Mouse (Mus musculus) adrenal gland, postnatal 14 days (tissue): ENCODE measurements around the gene Ide. TPM values are rescaled to one million over a fixed set of nuclear protein-coding genes. Genes with fewer than 3 reads are reported as not detected.

ENCODE experiments used
- DNase-seq: peaks from one replicate; pipeline ENCODE4 v3.0.0; 2021; ENCODE audit warnings: mixed read lengths
- total RNA-seq: library from RNA; stranded (reverse); gene quantifications from 2 replicates; pipeline ENCODE4 v1.2.3, GENCODE M21; 2021

Gene Ide
- total RNA-seq, 1 experiment from 2014 or later = 81.1 TPM

DNA sequence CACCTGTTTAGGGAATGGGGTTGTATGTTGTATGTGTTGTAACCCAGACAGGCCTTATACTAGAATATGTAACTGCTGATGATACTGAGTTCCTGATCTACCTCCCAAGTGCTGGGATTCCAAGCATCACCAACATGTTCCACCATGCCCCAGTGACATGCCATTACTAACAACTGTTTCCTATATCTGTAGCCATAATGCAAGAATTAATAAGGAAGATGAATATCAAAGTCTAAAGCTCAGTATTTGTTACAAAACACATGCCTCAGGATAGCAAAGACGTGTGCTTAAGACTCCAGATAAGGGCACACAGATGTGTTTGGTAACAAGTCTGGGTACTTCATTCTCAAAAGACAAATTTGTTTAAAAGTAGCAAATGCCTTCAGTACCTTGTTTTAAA, 2.3 kb downstream of the Ide start:
- no peak for DNase-seq

DNA sequence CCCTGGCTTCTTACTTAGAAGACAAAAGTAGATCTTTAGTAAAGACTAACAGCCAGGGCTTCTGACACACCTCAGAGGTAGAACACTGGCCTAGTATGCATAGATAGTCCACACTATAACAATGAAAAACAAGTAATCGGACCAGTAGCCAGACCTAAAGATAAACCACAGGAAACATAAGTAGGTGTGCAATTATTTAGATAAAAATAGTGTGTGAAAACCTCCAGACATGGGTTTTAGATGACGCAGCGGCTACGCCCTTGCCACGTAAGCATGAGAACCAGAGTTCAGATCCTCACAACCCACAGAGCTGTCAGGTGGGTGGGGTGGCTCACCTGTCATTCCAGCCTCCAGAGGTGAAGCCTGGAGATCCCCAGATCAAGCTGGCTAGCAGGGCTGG, 4.3 kb downstream of the Ide start:
- no peak for DNase-seq

DNA sequence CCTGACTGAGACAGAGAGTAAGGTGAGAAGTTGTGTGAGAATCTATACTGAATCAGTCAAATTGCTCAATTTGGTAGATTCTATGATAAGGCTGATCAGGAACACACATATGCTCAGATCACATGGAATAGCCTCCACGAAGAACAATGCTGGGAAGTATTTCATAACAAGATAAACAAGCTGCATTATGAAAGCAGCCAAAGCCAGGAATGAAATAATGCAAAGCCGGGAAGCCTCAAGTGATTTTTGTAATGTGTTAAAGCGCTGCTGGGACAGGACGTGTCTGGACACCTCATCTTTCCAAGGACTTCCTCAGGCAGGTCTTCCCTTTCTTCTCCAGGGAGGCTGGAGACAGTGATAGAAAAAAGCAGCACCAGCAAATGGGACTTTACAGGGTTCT, 4.9 kb downstream of the Ide start:
- no peak for DNase-seq

DNA sequence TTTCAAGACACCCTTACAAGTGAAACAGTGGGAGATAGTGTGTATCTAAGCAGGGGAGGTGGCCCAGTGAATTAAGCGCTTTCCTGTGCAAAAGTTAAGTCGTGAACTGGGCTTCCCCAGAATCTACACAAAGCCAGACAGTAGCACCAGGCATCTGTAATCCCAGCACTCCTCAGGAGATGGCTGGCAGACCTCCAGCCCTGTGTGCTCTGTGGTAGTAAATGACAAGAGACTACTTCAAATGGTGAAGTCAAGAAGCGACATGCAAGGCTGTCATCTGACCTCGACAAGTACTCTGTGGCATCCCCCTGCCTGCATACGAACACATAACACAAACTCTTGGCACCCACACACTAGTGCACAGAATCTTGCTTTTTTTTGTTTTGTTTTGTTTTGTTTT, 10.4 kb downstream of the Ide start:
- no peak for DNase-seq

DNA sequence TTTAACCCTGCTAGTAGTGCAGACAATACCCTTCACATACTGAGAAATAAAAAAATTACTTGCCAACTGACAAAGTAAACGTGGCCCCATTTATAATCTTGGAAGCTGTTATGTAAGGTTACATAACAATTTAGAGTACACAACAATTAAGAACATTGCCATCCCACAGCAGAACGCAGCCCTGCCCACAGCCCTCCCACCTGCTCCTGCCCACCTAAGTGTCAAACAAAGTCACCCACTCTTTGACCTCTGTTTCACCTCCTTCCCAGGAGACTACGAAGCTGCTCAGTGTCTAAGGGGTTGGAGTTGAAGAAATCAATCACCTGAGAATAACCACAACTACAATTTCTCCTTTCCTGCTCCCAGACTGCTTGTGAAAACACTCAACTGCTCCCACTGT, 14.1 kb downstream of the Ide start:
- no peak for DNase-seq

DNA sequence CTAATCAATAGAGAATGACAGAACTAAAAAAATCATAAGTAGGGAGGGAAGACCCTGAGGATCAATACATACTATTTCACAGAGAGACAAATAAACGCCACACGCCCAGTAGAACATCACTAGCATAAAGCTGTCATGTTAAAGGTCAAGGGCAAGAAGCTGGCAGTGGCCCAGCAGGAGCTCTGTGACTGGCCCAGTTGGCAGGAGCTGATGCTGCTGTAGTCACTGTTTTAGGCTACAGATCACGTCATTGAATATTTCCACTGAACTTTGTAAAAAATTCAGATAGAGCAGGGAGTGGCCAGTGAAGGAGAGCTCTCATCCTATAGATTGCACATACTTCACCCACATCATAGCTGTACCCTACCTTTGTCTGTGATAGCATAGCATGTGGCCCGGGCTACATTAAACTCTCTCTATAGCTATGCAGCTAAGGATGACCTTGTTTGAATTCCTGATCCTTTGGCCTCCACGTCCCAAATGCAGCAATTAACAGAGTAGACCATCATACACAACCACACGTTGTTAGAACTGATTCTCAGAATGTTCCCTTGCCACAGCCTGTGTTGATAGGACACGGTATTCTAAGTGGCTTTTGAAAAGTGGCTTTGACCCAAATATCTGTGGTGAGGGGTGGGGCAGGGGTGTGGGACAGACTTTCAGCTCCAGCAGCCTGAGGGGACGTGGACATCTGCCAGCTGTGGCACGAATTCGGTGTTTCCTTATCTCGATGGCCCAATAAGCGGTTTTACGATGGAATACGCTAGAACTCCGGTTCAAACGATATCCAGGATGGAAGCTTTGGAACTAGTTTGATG, 16.6 kb downstream of the Ide start:
- peak; percentile 91 for DNase-seq

DNA sequence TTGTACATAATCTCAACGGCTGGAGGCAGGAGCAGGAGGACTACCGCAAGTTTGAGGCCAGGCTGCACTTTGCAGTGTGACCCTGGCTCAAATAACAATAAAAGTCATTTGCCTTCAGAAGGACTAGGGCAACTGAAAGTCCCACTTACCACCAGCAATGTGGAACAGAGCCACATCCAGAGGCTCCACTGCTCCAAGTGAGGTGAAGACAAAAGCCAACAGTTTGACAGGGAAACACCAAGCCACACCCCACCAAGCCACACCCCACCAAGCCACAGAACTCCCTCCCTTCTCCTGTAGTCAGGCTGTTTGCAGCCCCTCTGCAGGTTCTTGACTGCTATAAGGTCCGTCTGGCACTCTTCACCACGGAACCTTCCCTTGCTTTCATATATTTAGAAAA, 20.3 kb downstream of the Ide start:
- DNase-seq = no peak

DNA sequence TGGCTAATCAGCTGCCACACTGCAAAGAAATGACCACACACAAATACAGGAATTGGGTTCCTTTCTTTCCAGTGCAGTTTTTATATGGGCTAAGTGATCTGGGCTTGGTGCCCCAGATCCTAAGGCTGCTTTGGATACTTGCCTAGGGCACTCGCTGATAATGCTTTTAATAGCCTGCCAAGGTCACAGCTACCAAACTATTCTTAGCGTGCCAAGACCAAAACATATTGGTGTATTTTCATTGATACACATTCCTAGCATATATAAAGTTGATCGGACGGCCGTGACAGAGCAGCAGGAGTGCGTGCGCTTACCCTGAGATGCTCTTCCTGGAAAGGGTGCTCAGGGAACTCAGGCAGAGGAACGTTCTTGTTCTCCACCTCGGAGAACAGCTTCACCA, 22.6 kb downstream of the Ide start:
- peak; percentile 57 for DNase-seq

DNA sequence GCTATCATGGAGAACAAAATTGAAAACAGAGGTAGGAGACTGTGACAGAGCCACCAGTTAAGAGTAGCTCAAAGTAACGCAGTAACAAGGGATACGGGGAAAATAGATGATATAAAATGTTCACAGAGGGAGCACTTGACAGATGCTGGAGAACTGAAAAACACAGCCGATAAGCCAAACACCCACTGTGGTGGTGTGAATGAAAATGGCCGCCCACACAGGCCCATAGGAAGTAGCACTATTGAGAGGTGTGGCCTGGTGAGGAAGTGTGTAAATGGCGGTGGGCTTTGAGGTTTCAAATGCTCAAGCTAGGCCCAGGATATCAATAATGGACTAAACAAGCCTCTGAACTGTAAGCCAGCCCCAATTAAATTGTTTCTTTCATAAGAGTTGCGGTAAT, 26.2 kb downstream of the Ide start:
- no peak for DNase-seq

DNA sequence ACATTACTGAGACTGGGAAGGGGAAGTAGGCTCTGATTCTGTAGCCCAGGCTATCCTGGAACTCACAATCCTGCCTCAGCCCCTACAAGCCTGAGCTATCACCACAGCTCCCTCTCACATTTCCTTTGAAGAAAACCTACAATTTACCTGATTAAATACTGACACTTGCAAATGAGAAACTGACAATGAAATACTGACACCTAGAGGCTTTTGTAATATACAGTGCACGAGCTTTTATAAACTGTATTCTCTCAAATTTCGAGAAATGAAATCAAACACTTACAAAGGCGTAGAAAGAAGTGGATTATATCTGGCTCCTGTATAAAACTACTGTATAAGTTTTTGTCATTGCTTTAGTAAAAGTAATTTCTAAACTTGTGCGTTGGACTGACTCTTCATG, 27.5 kb downstream of the Ide start:
- no peak for DNase-seq

DNA sequence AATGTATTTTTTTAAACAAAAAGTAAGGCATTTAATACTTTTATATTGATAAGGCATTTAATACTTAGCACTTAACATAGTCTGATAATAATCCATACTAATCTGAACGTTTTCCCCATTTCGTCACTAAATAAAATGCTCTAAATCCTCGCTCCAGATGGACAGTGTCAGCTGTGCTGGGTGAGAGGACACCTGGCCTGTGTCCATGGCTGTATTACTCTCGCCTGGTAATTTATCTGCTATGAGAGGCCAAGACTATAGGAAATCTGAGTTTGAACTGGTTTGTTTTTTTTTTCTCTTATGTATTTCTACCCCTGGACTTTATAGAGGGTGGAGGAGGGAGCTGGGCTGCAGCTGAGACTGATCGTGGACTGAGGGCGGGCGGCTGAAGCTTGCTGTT, 28.7 kb downstream of the Ide start:
- no peak for DNase-seq

DNA sequence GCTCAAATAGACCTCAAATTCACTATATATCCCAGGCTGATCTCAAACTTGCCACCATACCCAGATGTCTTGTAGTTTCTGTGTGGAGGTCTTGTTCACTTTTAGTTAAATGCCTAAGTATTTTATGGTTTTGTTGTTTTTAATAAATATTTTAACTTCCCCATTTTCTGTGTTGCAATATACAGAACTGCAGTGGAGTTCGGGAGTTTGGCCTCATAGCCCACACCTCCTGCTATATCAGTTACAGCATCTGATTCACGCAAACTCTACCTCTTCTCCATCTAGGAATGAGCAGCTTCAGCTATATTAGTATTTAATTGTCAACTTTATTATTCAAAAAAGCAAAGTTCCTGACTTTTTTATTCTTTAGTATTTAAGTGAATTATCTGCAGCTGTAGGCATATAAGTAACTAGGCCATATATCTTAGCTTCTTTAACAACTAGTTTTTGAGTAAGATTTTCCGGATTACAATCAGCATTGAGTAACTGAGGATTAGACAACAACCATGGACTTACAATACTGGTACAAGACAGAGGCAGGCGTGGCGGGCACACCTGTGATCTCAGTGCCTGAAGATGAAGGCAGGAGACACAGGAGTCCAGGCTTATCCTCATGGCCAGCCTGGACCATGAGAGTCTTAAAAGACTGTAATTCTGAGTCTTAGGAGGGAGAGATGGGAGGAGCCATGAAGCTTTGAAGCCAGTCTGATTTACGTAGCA, 29.7 kb downstream of the Ide start:
- no peak for DNase-seq

DNA sequence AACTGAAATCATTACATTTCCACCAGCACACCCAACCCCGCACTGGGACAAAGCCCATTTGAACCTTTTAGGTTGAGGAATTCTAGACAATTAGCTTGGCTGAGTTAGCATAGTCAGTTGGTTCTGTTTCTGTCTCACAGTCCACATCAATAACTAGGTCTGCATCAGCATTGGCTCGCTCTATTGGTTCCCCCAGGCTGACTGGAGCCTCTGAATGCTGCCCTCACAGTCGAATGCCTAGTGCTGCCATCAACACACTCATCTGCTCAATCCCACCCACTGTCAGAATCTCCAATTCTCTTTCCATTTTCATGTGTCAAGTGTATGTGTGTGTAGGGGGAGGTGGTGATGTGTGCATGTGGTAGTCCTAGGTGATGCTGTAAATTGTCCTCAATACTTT, 31.5 kb downstream of the Ide start:
- no peak for DNase-seq

DNA sequence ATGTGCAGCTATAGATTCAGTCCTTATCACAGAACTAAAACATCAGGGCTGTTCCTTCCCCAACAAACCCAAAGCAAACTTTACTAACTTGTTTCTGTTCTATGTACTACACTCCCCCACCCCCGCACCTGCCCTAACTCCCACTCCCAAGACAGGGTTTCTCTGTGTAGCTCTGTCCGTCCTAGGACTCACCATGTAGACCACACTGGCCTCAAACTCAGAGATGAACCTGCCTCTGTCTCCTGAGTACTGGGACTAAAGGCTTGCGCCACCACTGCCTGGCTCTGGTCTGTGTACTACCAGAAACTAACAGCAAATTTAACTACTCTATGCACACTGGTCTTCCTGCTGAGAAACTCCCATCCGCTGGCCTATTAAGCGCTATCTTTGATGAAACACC, 32.8 kb downstream of the Ide start:
- DNase-seq = no peak

DNA sequence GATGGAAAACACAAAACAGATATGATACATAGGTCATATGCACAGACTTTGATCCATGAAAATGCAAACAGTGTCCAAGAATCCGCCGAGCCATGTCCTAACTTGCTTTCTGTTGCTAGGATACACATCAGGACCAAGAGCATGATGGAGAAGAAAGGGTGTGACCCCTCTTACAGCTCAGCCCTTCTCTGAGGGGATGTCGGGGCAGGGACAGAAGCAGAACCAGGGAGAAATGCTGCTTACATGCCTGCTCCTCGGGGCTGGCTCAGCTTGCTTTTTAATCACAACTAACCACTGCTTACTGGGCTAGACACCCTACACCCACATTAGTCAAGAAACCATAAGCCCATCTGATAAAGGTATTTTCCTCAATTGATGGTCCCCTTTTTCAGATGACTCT, 33.6 kb downstream of the Ide start:
- DNase-seq = no peak

DNA sequence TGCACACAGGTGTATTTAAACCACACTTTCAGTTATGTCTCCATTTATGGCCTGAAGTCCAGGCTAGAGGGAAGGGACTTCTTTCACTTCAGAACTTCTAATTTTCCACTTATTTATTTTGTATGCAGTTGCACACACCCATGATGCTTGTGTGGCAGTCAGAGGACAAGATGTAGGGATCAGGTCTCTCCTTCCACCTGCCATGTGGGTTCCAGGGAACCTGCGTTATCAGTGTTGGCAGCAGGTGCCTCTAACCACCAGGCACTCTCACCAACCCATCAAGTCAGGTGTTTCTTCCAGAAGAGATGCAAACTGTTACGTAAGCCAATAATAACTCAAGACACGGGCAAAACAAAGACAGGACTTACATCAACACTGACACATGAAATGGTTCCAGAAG, 35.9 kb downstream of the Ide start:
- DNase-seq = no peak

DNA sequence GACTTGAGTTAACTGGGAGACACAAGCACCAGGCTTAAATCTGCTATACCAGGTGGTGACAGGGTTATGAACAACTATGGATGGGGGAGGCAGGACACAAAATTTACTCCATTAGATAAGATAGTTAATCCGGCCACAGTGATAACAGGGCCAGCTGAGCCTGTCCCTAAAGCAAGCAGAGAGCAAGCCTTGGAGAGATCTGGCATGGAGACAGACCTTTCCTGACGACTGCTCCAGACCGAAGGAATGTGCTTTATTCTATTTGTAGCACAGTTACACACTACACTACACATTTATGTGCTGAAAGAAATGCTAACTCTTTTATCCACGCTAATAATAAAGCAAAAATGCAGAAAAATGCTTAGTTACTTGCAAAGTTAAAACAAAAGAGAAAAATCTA, 46.0 kb downstream of the Ide start:
- DNase-seq = no peak

DNA sequence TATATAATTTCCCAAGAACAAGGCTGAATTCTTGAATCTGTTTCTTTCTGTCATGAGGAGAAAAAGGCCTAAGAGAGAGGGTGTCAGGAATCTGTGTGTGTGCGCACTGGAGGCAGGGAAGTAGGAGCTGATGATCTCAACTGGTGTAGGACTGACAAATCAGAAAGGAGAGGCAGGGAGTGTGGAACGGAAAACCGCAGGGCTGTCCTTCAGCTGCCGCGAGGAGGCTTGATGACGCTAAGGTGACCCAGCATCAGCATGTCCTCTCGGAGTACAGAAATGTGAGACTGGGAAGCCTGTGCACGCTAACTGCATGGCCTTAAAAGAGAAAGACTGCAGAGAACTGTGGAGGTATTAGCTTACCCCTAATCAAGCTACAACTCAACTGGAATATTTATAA, 46.7 kb downstream of the Ide start:
- DNase-seq = peak; percentile 75

DNA sequence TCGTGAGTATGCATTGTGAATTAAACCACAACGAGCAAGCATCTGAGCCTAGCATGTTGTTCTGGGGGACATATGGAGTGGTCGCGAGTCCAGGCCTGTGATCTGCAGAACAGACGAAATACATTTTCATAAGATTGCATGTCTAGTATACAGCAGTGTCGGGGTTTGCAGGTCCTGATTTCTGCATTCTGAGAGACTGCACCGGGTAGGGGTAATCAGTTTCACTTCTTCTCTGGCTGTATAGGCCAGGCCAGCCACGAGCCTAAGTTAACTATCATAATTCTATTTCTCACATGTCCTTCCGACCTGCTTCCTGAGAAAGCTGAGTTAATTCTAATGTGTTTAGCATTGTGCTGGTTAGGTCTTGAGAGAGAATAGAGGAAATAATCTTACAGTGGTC, 52.9 kb downstream of the Ide start:
- no peak for DNase-seq

DNA sequence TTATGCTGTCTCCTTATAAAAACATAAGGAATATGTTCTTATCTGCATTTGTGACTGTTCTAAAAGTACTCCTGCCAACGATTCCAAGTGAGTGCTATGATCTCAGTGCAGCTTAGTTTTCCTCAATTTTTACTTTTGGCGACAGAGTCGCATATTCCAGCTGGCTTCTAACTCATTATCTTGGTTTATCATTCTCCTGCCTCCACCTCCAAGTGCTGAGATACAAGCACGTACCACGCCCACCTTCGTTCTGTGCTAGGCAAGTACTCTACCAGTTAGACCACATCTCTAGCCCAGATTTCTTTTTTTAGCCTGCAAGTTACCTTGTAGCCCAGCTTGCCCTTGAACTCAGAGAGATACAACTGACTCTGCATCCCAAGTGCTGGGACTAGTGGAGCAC, 54.5 kb downstream of the Ide start:
- DNase-seq = no peak

DNA sequence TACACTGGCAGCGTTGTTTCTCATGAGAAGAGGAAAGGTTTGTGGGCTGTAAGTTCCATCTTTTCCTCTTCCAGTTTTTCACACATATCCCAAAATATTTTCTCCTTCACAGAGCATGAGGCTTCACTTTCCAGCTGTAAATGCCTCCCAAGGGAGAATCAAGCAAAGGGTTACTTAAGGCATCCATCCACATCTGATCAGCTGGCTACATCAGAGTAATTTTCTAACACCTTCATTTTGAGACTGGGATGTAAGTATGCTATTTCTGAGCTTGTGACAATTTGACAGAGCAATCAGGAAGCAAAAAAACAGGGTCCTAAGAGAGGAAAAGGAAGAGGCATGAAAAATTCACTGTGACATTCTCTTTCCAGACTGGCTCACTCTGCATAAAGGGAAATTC, 55.9 kb downstream of the Ide start:
- DNase-seq = no peak

DNA sequence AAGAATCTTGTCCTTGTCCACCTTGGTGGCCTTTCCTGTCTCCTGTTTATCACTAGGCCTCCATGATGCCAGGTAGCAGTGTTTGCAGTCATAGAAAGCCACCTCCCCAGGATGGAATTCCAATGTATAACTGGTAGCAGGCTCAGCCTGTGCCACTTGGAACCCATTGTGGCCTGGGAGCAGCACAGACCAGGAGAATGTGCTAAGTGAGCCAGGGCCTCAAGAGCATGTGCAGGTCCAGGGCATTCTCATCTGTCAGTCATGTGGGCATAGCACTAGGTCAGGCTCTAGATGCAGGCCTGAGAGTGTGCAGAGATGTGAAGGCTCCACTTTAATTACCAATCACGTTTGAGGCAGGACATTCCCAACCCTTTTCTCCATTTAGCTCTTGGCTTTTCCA, 58.5 kb downstream of the Ide start:
- no peak for DNase-seq

DNA sequence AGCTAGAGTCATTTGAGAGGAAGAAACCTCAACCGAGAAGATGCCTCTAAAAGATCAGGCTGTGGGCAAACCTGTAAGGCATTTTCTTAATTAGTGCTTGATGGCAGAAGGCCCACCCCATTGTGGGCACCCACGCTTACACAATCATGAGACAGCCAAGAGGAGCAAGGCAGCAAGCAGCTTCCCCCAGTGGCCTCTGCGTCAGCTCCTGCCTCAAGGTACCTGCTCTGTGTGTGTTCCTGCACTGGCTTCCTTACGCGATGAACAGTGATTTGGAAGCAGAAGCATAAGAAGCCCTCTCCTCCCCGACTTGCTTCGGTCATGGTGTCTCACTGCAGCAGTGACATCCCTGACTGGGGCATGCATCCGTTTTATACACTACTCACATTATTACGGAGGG, 62.1 kb downstream of the Ide start:
- DNase-seq = no peak

DNA sequence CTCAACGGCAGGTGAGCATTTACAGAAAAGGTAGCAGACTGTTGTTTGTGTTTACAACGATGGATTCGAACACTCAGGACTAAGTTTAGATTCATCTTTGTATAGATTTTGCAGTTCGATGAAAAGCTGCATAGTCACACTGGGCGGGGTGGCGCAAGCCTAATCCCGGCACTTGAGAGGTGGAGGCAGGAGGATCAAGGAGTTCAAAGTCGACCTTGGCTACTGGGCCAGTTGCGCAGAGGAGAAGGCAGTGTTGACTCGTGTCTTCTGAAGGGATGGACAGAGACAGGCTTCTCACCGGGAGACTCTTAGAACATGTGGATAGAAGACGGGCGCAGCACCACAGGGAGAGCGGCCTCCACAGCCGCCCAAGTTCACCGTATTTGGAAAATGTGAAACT, 68.5 kb downstream of the Ide start:
- no peak for DNase-seq
